Mouse (Mus musculus): ENCODE measurements around the gene Axin1. TPM values are rescaled to one million over a fixed set of nuclear protein-coding genes. Genes with fewer than 3 reads are reported as not detected.

Axin1 gene
- total and polyA plus RNA-seq, 2 experiments from 2014 or later, result 21.0 to 30.0 TPM

GRCm38 (mm10) chr17:26239551-26239950, 101.1 kb downstream of the Axin1 start:
- H3K4me3 ChIP-seq (ENCODE audit: low read depth, low read length), result no peak overlapping the region
- WGBS, result 66% methylated on average over 2 of the region's 2 CpGs
- TF ChIP-seq CTCF (IDR thresholded peaks at IDR 0.05), result no peak
- no peak overlapping the region for H3K9ac ChIP-seq (replicated peaks; ENCODE audit: low read length, poor library complexity, severe bottlenecking)
- DNase-seq (ENCODE audit: low spot score) (no peak), ATAC-seq (ENCODE audit: low FRiP score) (no peak)
- H3K4me2 ChIP-seq (ENCODE audit: low read depth, low read length, poor library complexity, severe bottlenecking), result no peak overlapping the region
- H3K27ac ChIP-seq (ENCODE audit: low read depth, low read length), result no peak overlapping the region
- no peaks in the 10 kb centered on the region for H3K36me3 ChIP-seq (ENCODE audit: insufficient read depth, low read length)
- H3K4me1 ChIP-seq (ENCODE audit: insufficient read depth, low read length), result 0 out of 2 replicates have a peak, but pooled peaks cover 5% of the 10 kb centered on the region
- H3K9me3 ChIP-seq (ENCODE audit: low read length), result no peaks in the 10 kb centered on the region
- H3K27me3 ChIP-seq (ENCODE audit: insufficient read depth, low read length), result no peaks in the 10 kb centered on the region

GRCm38 (mm10) chr17:26240120-26240790, 101.8 kb downstream of the Axin1 start:
- Histone ChIP-seq H3K9ac (replicated peaks; ENCODE audit: low read length, poor library complexity, severe bottlenecking) (no peak overlapping the region), H3K4me3 (ENCODE audit: low read depth, low read length) (no peak overlapping the region), H3K4me2 (ENCODE audit: low read depth, low read length, poor library complexity, severe bottlenecking) (no peak overlapping the region), H3K27me3 (ENCODE audit: insufficient read depth, low read length) (no peaks in the 10 kb centered on the region), H3K36me3 (ENCODE audit: insufficient read depth, low read length) (no peaks in the 10 kb centered on the region), H3K9me3 (ENCODE audit: low read length) (no peaks in the 10 kb centered on the region), H3K4me1 (ENCODE audit: insufficient read depth, low read length) (0 out of 2 replicates have a peak, but pooled peaks cover 5% of the 10 kb centered on the region), H3K27ac (ENCODE audit: low read depth, low read length) (no peak overlapping the region)
- DNase-seq (ENCODE audit: low spot score) (no peak), ATAC-seq (ENCODE audit: low FRiP score) (no peak)
- TF ChIP-seq CTCF (IDR thresholded peaks at IDR 0.05), result no peak
- WGBS, result 83% methylated on average over 6 of the region's 6 CpGs

GRCm38 (mm10) chr17:26240990-26241389, 102.5 kb downstream of the Axin1 start:
- no peak for TF ChIP-seq CTCF (IDR thresholded peaks at IDR 0.05)
- no peak overlapping the region for H3K27ac ChIP-seq (ENCODE audit: low read depth, low read length)
- ATAC-seq (ENCODE audit: low FRiP score) (no peak), DNase-seq (ENCODE audit: low spot score) (no peak)
- no peak overlapping the region for H3K4me3 ChIP-seq (ENCODE audit: low read depth, low read length)
- no peaks in the 10 kb centered on the region for H3K36me3 ChIP-seq (ENCODE audit: insufficient read depth, low read length)
- no peak overlapping the region for H3K4me2 ChIP-seq (ENCODE audit: low read depth, low read length, poor library complexity, severe bottlenecking)
- no peaks in the 10 kb centered on the region for H3K27me3 ChIP-seq (ENCODE audit: insufficient read depth, low read length)
- no peak overlapping the region for H3K9ac ChIP-seq (replicated peaks; ENCODE audit: low read length, poor library complexity, severe bottlenecking)
- 83% methylated on average over 6 of the region's 6 CpGs for WGBS
- 0 out of 2 replicates have a peak, but pooled peaks cover 5% of the 10 kb centered on the region for H3K4me1 ChIP-seq (ENCODE audit: insufficient read depth, low read length)
- no peaks in the 10 kb centered on the region for H3K9me3 ChIP-seq (ENCODE audit: low read length)

- Histone ChIP-seq H3K4me1 (ENCODE audit: insufficient read depth, low read length) (0 out of 2 replicates have a peak, but pooled peaks cover 5% of the 10 kb centered on the region), H3K4me2 (ENCODE audit: low read depth, low read length, poor library complexity, severe bottlenecking) (peak overlapping the region; percentile 77), H3K36me3 (ENCODE audit: insufficient read depth, low read length) (no peaks in the 10 kb centered on the region), H3K27ac (ENCODE audit: low read depth, low read length) (peak overlapping the region; percentile 86), H3K9me3 (ENCODE audit: low read length) (no peaks in the 10 kb centered on the region), H3K9ac (replicated peaks; ENCODE audit: low read length, poor library complexity, severe bottlenecking) (peak overlapping the region; percentile 78), H3K27me3 (ENCODE audit: insufficient read depth, low read length) (no peaks in the 10 kb centered on the region), H3K4me3 (ENCODE audit: low read depth, low read length) (peak overlapping the region; percentile 73)
- TF ChIP-seq CTCF (IDR thresholded peaks at IDR 0.05), result peak; percentile 64
- under 1% methylated on average over 31 of the region's 32 CpGs for WGBS
- DNase-seq (ENCODE audit: low spot score) (peak; percentile 62), ATAC-seq (ENCODE audit: low FRiP score) (peak; percentile 85; the same call in 1 of the 2 replicates)
Measured at GRCm38 (mm10) chr17:26243471-26244100, 105.1 kb downstream of the Axin1 start.

- Histone ChIP-seq H3K9me3 (ENCODE audit: low read length) (no peaks in the 10 kb centered on the region), H3K36me3 (ENCODE audit: insufficient read depth, low read length) (no peaks in the 10 kb centered on the region), H3K27me3 (ENCODE audit: insufficient read depth, low read length) (no peaks in the 10 kb centered on the region), H3K27ac (ENCODE audit: low read depth, low read length) (peak within 1 kb of the TSS; percentile 86), H3K4me2 (ENCODE audit: low read depth, low read length, poor library complexity, severe bottlenecking) (peak within 1 kb of the TSS; percentile 77), H3K9ac (replicated peaks; ENCODE audit: low read length, poor library complexity, severe bottlenecking) (peak within 1 kb of the TSS; percentile 78), H3K4me1 (ENCODE audit: insufficient read depth, low read length) (0 out of 2 replicates have a peak, but pooled peaks cover 5% of the 10 kb centered on the region), H3K4me3 (ENCODE audit: low read depth, low read length) (peak within 1 kb of the TSS; percentile 73)
- 6% methylated on average over 33 of the region's 33 CpGs for WGBS
- TF ChIP-seq CTCF (IDR thresholded peaks at IDR 0.05), result no peak
- ATAC-seq (ENCODE audit: low FRiP score) (peak; percentile 97), DNase-seq (ENCODE audit: low spot score) (peak; percentile 99)
Measured at GRCm38 (mm10) chr17:26244101-26244841, 105.8 kb downstream of the Axin1 start, which contains the start of gene Fam234a. Gene Fam234a, minus strand, starts transcription at chr17:26244242.

Other genes with a start within 250 kb of the Axin1 start
- 42.1 and 43.0 TPM in 2 replicates for gene Rab40c, start 219.0 kb upstream of the Axin1 start, total RNA-seq (2014; rRNA removed)
- 36.2 and 38.9 TPM in 2 replicates for gene Rab40c, start 219.0 kb upstream of the Axin1 start, polyA plus RNA-seq (2015; fragmentation: Nextera tagmentation; extraction: Ambion mirVana)
- gene Pigq, start 193.8 kb upstream of the Axin1 start, total RNA-seq (2014; rRNA removed), result 73.6 and 111 TPM in 2 replicates
- 75.4 and 79.7 TPM in 2 replicates for gene Pigq, start 193.8 kb upstream of the Axin1 start, polyA plus RNA-seq (2015; fragmentation: Nextera tagmentation; extraction: Ambion mirVana)
- gene Nhlrc4, start 193.7 kb upstream of the Axin1 start, total RNA-seq (2014; rRNA removed), result 0.47 and 0.60 TPM in 2 replicates
- 0.35 and 0.91 TPM in 2 replicates for gene Nhlrc4, start 193.7 kb upstream of the Axin1 start, polyA plus RNA-seq (2015; fragmentation: Nextera tagmentation; extraction: Ambion mirVana)
- gene A930017K11Rik, start 186.1 kb upstream of the Axin1 start, total RNA-seq (2014; rRNA removed), result 2.9 and 4.1 TPM in 2 replicates
- 3.2 and 3.7 TPM in 2 replicates for gene A930017K11Rik, start 186.1 kb upstream of the Axin1 start, polyA plus RNA-seq (2015; fragmentation: Nextera tagmentation; extraction: Ambion mirVana)
- 29.7 and 36.8 TPM in 2 replicates for gene Capn15, start 152.9 kb upstream of the Axin1 start, total RNA-seq (2014; rRNA removed)
- 14.7 and 20.1 TPM in 2 replicates for gene Capn15, start 152.9 kb upstream of the Axin1 start, polyA plus RNA-seq (2015; fragmentation: Nextera tagmentation; extraction: Ambion mirVana)
- gene Rab11fip3, start 69.1 kb upstream of the Axin1 start, total RNA-seq (2014; rRNA removed), result 34.7 and 35.7 TPM in 2 replicates
- 14.8 and 18.3 TPM in 2 replicates for gene Rab11fip3, start 69.1 kb upstream of the Axin1 start, polyA plus RNA-seq (2015; fragmentation: Nextera tagmentation; extraction: Ambion mirVana)
- 38.0 and 41.1 TPM in 2 replicates for gene Decr2, start 48.4 kb upstream of the Axin1 start, total RNA-seq (2014; rRNA removed)
- 42.3 and 44.4 TPM in 2 replicates for gene Decr2, start 48.4 kb upstream of the Axin1 start, polyA plus RNA-seq (2015; fragmentation: Nextera tagmentation; extraction: Ambion mirVana)
- gene Nme4, start 43.1 kb upstream of the Axin1 start, total RNA-seq (2014; rRNA removed), result 6.4 and 7.7 TPM in 2 replicates
- gene Nme4, start 43.1 kb upstream of the Axin1 start, polyA plus RNA-seq (2015; fragmentation: Nextera tagmentation; extraction: Ambion mirVana), result 9.2 and 10.2 TPM in 2 replicates
- gene Tmem8, start 25.4 kb upstream of the Axin1 start, total RNA-seq (2014; rRNA removed), result 9.0 and 9.5 TPM in 2 replicates
- 3.5 TPM in 2 replicates for gene Tmem8, start 25.4 kb upstream of the Axin1 start, polyA plus RNA-seq (2015; fragmentation: Nextera tagmentation; extraction: Ambion mirVana)
- gene Mrpl28, start 15.2 kb upstream of the Axin1 start, total RNA-seq (2014; rRNA removed), result 95.0 and 117 TPM in 2 replicates
- 165 and 179 TPM in 2 replicates for gene Mrpl28, start 15.2 kb upstream of the Axin1 start, polyA plus RNA-seq (2015; fragmentation: Nextera tagmentation; extraction: Ambion mirVana)
- not detected in 2 replicates for gene Pdia2, start 60.4 kb downstream of the Axin1 start, total RNA-seq (2014; rRNA removed)
- gene Pdia2, start 60.4 kb downstream of the Axin1 start, polyA plus RNA-seq (2015; fragmentation: Nextera tagmentation; extraction: Ambion mirVana), result 0.13 TPM in 1 of 2 replicates, not detected in the other
- gene Rgs11, start 64.3 kb downstream of the Axin1 start, total RNA-seq (2014; rRNA removed), result 25.0 and 29.6 TPM in 2 replicates
- 18.0 and 18.7 TPM in 2 replicates for gene Rgs11, start 64.3 kb downstream of the Axin1 start, polyA plus RNA-seq (2015; fragmentation: Nextera tagmentation; extraction: Ambion mirVana)
- gene Arhgdig, start 69.1 kb downstream of the Axin1 start, total RNA-seq (2014; rRNA removed), result 223 and 246 TPM in 2 replicates
- gene Arhgdig, start 69.1 kb downstream of the Axin1 start, polyA plus RNA-seq (2015; fragmentation: Nextera tagmentation; extraction: Ambion mirVana), result 342 and 387 TPM in 2 replicates
- gene Fam234a, start 105.6 kb downstream of the Axin1 start, total RNA-seq (2014; rRNA removed), result 24.6 and 31.5 TPM in 2 replicates
- gene Fam234a, start 105.6 kb downstream of the Axin1 start, polyA plus RNA-seq (2015; fragmentation: Nextera tagmentation; extraction: Ambion mirVana), result 32.4 and 33.8 TPM in 2 replicates
- 90.6 and 110 TPM in 2 replicates for gene Luc7l, start 114.2 kb downstream of the Axin1 start, total RNA-seq (2014; rRNA removed)
- 82.3 and 95.2 TPM in 2 replicates for gene Luc7l, start 114.2 kb downstream of the Axin1 start, polyA plus RNA-seq (2015; fragmentation: Nextera tagmentation; extraction: Ambion mirVana)